Mouse (Mus musculus): Measurements from ENCODE around the gene Btrc.

DNA sequence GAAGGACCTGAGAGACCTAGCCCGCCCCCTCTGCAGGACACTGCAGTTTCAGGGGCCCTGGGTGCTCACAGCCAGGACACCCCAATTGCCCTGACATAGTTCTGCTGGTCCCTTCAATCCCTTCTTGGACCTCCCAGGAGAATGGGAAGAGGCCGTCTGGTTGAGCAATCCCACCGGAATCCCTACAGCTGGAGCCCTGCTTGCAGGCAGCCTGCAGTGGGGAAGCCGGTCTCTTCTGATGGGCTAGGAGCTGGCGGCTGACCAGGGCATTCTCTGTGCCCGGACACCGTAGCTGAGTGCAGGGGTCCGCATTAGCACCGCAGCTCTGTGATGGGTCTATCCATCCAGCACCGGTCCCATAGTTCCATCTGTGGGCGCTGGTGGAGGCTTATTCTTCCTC lies 190.6 kb downstream of the Btrc start:
- no peak for TF ChIP-seq GATA1 (IDR thresholded peaks at IDR 0.05; ENCODE audit: borderline replicate concordance, low read length)
- TF ChIP-seq FLI1 (IDR thresholded peaks at IDR 0.05; ENCODE audit: low read length), result no peak
